ENCODE assay signal across 16 mouse cellular contexts in the genomic region with DNA sequence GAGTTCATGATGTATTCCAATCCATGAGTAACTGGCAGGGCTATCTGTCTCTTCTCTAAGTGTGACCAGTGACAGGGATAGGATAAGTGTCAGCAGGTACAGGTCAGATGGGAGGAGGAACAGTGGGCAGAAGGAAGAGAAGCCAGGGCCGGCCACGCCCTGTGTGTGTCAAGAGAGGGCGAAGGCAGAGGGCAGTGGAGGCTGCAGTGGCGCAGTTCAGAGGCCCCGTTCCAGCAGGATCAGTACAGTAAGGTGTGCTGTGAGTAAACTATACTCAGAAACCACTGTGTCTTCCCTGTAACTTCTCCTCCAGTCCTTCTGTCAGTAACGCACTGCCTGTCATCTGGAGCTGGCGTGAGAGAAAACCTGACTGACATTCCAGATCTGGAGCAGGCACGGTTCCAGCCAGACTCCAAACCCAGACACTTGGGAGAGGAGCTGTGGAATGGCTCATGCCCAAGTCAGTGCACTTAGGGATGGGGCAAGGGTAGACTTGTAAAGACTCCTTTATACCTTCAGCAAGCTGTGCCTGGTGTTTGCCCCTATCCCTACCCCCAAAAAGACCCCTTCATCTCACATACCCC. TPM values are rescaled to one million over a fixed set of nuclear protein-coding genes. Genes with fewer than 3 reads are reported as not detected.
A peak's percentile ranks its signal among the peaks of the same experiment; 100 is the strongest.
DNase-seq lines count a peak whose midpoint lies in the region; ATAC-seq lines count a peak whose summit lies in the region.
"Had no signal": no experiment of that assay in that cellular context is flagged by ENCODE, and none has a peak within 500 bp of the region (broad histone marks: within the 10 kb centered on the region; RNA-seq: fewer than 3 reads in every experiment).

No protein-coding gene starts in this region.

- no peak for ATAC-seq in embryonic facial prominence, embryonic 12.5 days (ENCODE audit: insufficient number of reproducible peaks, insufficient read depth, low FRiP score, low TSS enrichment)
- ATAC-seq in limb, embryonic 13.5 days (ENCODE audit: low FRiP score, low read depth), result no peak
- peak; percentile 57 for ATAC-seq in heart, embryonic 15.5 days (replicated peaks; ENCODE audit: insufficient number of reproducible peaks, insufficient read depth, low FRiP score, low read depth)
- ATAC-seq in stomach, embryonic 14.5 days (ENCODE audit: insufficient number of reproducible peaks, insufficient read depth, low FRiP score, low read depth), result peak; percentile 31; the same call in 1 of the 2 replicates
- no peak for ATAC-seq in liver, embryonic 12.5 days
- ATAC-seq in activated CD4-positive, CD25-positive, alpha-beta regulatory T cell, adult 4 months, result no peak
- ATAC-seq: lung, postnatal 0 days had no signal

- H3K27ac ChIP-seq in embryonic facial prominence, embryonic 12.5 days, result no peak overlapping the region
- H3K27ac ChIP-seq in embryonic facial prominence, embryonic 10.5 days (replicated peaks), result no peak overlapping the region
- H3K27ac ChIP-seq in limb, embryonic 13.5 days, result no peak overlapping the region; the same call in 1 of the 2 replicates
- no peak overlapping the region for H3K27ac ChIP-seq in limb, embryonic 10.5 days
- peak overlapping the region; percentile 81 for H3K27ac ChIP-seq in heart, embryonic 15.5 days
- H3K27ac ChIP-seq in stomach, embryonic 14.5 days (ENCODE audit: low read length), result no peak overlapping the region
- H3K27ac ChIP-seq in liver, embryonic 12.5 days, result no peak overlapping the region
- H3K27ac ChIP-seq: embryonic facial prominence, embryonic 13.5 days; left cerebral cortex, adult 2 months; midbrain, embryonic 10.5 days had no signal

- 80% methylated on average over 8 of the region's 8 CpGs for WGBS in embryonic facial prominence, embryonic 12.5 days
- 85% methylated on average over 8 of the region's 8 CpGs for WGBS in embryonic facial prominence, embryonic 10.5 days
- 77% methylated on average over 8 of the region's 8 CpGs for WGBS in limb, embryonic 13.5 days
- WGBS in limb, embryonic 10.5 days, result 85% methylated on average over 8 of the region's 8 CpGs
- 34% methylated on average over 8 of the region's 8 CpGs for WGBS in heart, embryonic 15.5 days
- WGBS in stomach, embryonic 14.5 days, result 62% methylated on average over 8 of the region's 8 CpGs
- WGBS in liver, embryonic 12.5 days (ENCODE audit: insufficient replicate concordance), result 76% methylated on average over 8 of the region's 8 CpGs

- no peak for DNase-seq in embryonic facial prominence, embryonic 10.5 days (ENCODE audit: low spot score)
- no peak for DNase-seq in limb, embryonic 10.5 days (ENCODE audit: low spot score)
- DNase-seq: adrenal gland, postnatal 25 days; cerebellum, postnatal 36 days; liver had no signal

- H3K36me3 ChIP-seq in embryonic facial prominence, embryonic 12.5 days, result 0 out of 2 replicates have a peak, but pooled peaks cover 5% of the 10 kb centered on the region
- H3K36me3 ChIP-seq in embryonic facial prominence, embryonic 10.5 days (replicated peaks), result peaks cover 50% of the 10 kb centered on the region
- H3K36me3 ChIP-seq in limb, embryonic 13.5 days, result peaks cover 48% of the 10 kb centered on the region
- H3K36me3 ChIP-seq in limb, embryonic 10.5 days, result peaks cover 35% of the 10 kb centered on the region
- H3K36me3 ChIP-seq in heart, embryonic 15.5 days, result peaks cover 6% of the 10 kb centered on the region; the same call in 1 of the 2 replicates
- peaks cover 8% of the 10 kb centered on the region; the same call in 1 of the 2 replicates for H3K36me3 ChIP-seq in stomach, embryonic 14.5 days (ENCODE audit: control insufficient read depth, insufficient read depth, low read length)
- peaks cover 73% of the 10 kb centered on the region for H3K36me3 ChIP-seq in liver, embryonic 12.5 days

- H3K9me3 ChIP-seq in embryonic facial prominence, embryonic 12.5 days, result no peaks in the 10 kb centered on the region
- H3K9me3 ChIP-seq in embryonic facial prominence, embryonic 10.5 days, result no peaks in the 10 kb centered on the region
- no peaks in the 10 kb centered on the region for H3K9me3 ChIP-seq in limb, embryonic 13.5 days
- no peaks in the 10 kb centered on the region for H3K9me3 ChIP-seq in limb, embryonic 10.5 days (replicated peaks)
- H3K9me3 ChIP-seq in heart, embryonic 15.5 days (replicated peaks), result no peaks in the 10 kb centered on the region
- H3K9me3 ChIP-seq in stomach, embryonic 14.5 days (ENCODE audit: control insufficient read depth, low read depth, low read length), result no peaks in the 10 kb centered on the region
- no peaks in the 10 kb centered on the region for H3K9me3 ChIP-seq in liver, embryonic 12.5 days (replicated peaks)
- H3K9me3 ChIP-seq: embryonic facial prominence, embryonic 13.5 days had no signal

- peaks cover 6% of the 10 kb centered on the region for H3K4me1 ChIP-seq in embryonic facial prominence, embryonic 12.5 days
- H3K4me1 ChIP-seq in embryonic facial prominence, embryonic 10.5 days, result peaks cover 14% of the 10 kb centered on the region
- peaks cover 15% of the 10 kb centered on the region for H3K4me1 ChIP-seq in limb, embryonic 13.5 days
- H3K4me1 ChIP-seq in limb, embryonic 10.5 days, result peaks cover 14% of the 10 kb centered on the region
- peaks cover 42% of the 10 kb centered on the region for H3K4me1 ChIP-seq in heart, embryonic 15.5 days (replicated peaks)
- no peaks in the 10 kb centered on the region for H3K4me1 ChIP-seq in stomach, embryonic 14.5 days (ENCODE audit: control insufficient read depth, insufficient read depth, low read length)
- peaks cover 12% of the 10 kb centered on the region for H3K4me1 ChIP-seq in liver, embryonic 12.5 days

- no peak overlapping the region for H3K4me3 ChIP-seq in embryonic facial prominence, embryonic 12.5 days
- H3K4me3 ChIP-seq in embryonic facial prominence, embryonic 10.5 days, result no peak overlapping the region
- H3K4me3 ChIP-seq in limb, embryonic 13.5 days, result no peak overlapping the region
- H3K4me3 ChIP-seq in limb, embryonic 10.5 days, result no peak overlapping the region
- H3K4me3 ChIP-seq in heart, embryonic 15.5 days, result no peak overlapping the region
- no peak overlapping the region for H3K4me3 ChIP-seq in stomach, embryonic 14.5 days (ENCODE audit: low read depth, low read length)
- no peak overlapping the region for H3K4me3 ChIP-seq in liver, embryonic 12.5 days
- H3K4me3 ChIP-seq: embryonic facial prominence, embryonic 13.5 days; left cerebral cortex, adult 2 months; midbrain, embryonic 10.5 days; myocyte had no signal

- H3K4me2 ChIP-seq in embryonic facial prominence, embryonic 12.5 days (replicated peaks), result no peak overlapping the region
- H3K4me2 ChIP-seq in limb, embryonic 13.5 days (replicated peaks), result no peak overlapping the region
- peak overlapping the region; percentile 42 for H3K4me2 ChIP-seq in heart, embryonic 15.5 days
- H3K4me2 ChIP-seq in stomach, embryonic 14.5 days (replicated peaks; ENCODE audit: low read depth, low read length), result no peak overlapping the region
- no peak overlapping the region for H3K4me2 ChIP-seq in liver, embryonic 12.5 days
- H3K4me2 ChIP-seq: embryonic facial prominence, embryonic 13.5 days had no signal

- 0 out of 2 replicates have a peak overlapping the region, but pooled peaks have one; percentile 27 for H3K9ac ChIP-seq in embryonic facial prominence, embryonic 12.5 days
- H3K9ac ChIP-seq in limb, embryonic 13.5 days, result 0 out of 2 replicates have a peak overlapping the region, but pooled peaks have one; percentile 4
- H3K9ac ChIP-seq in heart, embryonic 15.5 days, result peak overlapping the region; percentile 26; the same call in 1 of the 2 replicates
- no peak overlapping the region for H3K9ac ChIP-seq in stomach, embryonic 14.5 days (replicated peaks; ENCODE audit: low read depth, low read length)
- H3K9ac ChIP-seq in liver, embryonic 12.5 days, result no peak overlapping the region
- H3K9ac ChIP-seq: embryonic facial prominence, embryonic 13.5 days had no signal

- H3K27me3 ChIP-seq in embryonic facial prominence, embryonic 12.5 days, result no peaks in the 10 kb centered on the region
- H3K27me3 ChIP-seq in embryonic facial prominence, embryonic 10.5 days (replicated peaks; ENCODE audit: low read depth, poor library complexity, severe bottlenecking), result no peaks in the 10 kb centered on the region
- H3K27me3 ChIP-seq in limb, embryonic 13.5 days, result no peaks in the 10 kb centered on the region
- H3K27me3 ChIP-seq in limb, embryonic 10.5 days (ENCODE audit: low read depth, poor library complexity, severe bottlenecking), result no peaks in the 10 kb centered on the region
- H3K27me3 ChIP-seq in heart, embryonic 15.5 days, result no peaks in the 10 kb centered on the region
- H3K27me3 ChIP-seq in stomach, embryonic 14.5 days (ENCODE audit: control insufficient read depth, insufficient read depth, low read length), result no peaks in the 10 kb centered on the region
- H3K27me3 ChIP-seq in liver, embryonic 12.5 days (replicated peaks), result no peaks in the 10 kb centered on the region
- H3K27me3 ChIP-seq: embryonic facial prominence, embryonic 13.5 days had no signal

RNA-seq across cellular contexts. Expression of gene Higd2a, which starts 6.2 kb away (rescaled TPM):
- polyA plus RNA-seq in embryonic facial prominence, embryonic 12.5 days (2016; fragmentation: Nextera tagmentation; extraction: Ambion mirVana), result 170 and 175 TPM in 2 replicates
- 144 and 154 TPM in 2 replicates for polyA plus RNA-seq in embryonic facial prominence, embryonic 10.5 days (2016; fragmentation: Nextera tagmentation; extraction: Ambion mirVana)
- 165 and 168 TPM in 2 replicates for polyA plus RNA-seq in limb, embryonic 13.5 days (2015; fragmentation: Nextera tagmentation; extraction: Ambion mirVana)
- polyA plus RNA-seq in limb, embryonic 10.5 days (2016; fragmentation: Nextera tagmentation; extraction: Ambion mirVana), result 143 and 148 TPM in 2 replicates
- polyA plus RNA-seq in heart, embryonic 15.5 days (2015; fragmentation: Nextera tagmentation; extraction: Ambion mirVana), result 246 and 315 TPM in 2 replicates
- polyA plus RNA-seq in stomach, embryonic 14.5 days (2014; fragmentation: Nextera tagmentation; extraction: Ambion mirVana), result 205 and 233 TPM in 2 replicates
- 127 and 135 TPM in 2 replicates for polyA plus RNA-seq in liver, embryonic 12.5 days (2016; fragmentation: Nextera tagmentation; extraction: Ambion mirVana)
- 100 to 1,000 TPM; 130 to 146 TPM for polyA plus RNA-seq in activated CD4-positive, CD25-positive, alpha-beta regulatory T cell, adult 4 months (2017; shearing (Covaris generic))

RNA-seq across cellular contexts. Expression of gene Nop16, which starts 6.3 kb away (rescaled TPM):
- polyA plus RNA-seq in embryonic facial prominence, embryonic 12.5 days (2016; fragmentation: Nextera tagmentation; extraction: Ambion mirVana), result 84.7 and 85.7 TPM in 2 replicates
- 112 and 117 TPM in 2 replicates for polyA plus RNA-seq in embryonic facial prominence, embryonic 10.5 days (2016; fragmentation: Nextera tagmentation; extraction: Ambion mirVana)
- 91.5 and 91.9 TPM in 2 replicates for polyA plus RNA-seq in limb, embryonic 13.5 days (2015; fragmentation: Nextera tagmentation; extraction: Ambion mirVana)
- 112 and 143 TPM in 2 replicates for polyA plus RNA-seq in limb, embryonic 10.5 days (2016; fragmentation: Nextera tagmentation; extraction: Ambion mirVana)
- polyA plus RNA-seq in heart, embryonic 15.5 days (2015; fragmentation: Nextera tagmentation; extraction: Ambion mirVana), result 45.5 and 52.0 TPM in 2 replicates
- 76.2 and 87.5 TPM in 2 replicates for polyA plus RNA-seq in stomach, embryonic 14.5 days (2014; fragmentation: Nextera tagmentation; extraction: Ambion mirVana)
- polyA plus RNA-seq in liver, embryonic 12.5 days (2016; fragmentation: Nextera tagmentation; extraction: Ambion mirVana), result 82.4 and 85.5 TPM in 2 replicates
- polyA plus RNA-seq in activated CD4-positive, CD25-positive, alpha-beta regulatory T cell, adult 4 months (2017; shearing (Covaris generic)), result 10 to 100 TPM; 64.0 to 66.2 TPM

RNA-seq across cellular contexts. Expression of gene Cltb, which starts 14.9 kb away (rescaled TPM):
- 27.5 and 28.0 TPM in 2 replicates for polyA plus RNA-seq in embryonic facial prominence, embryonic 12.5 days (2016; fragmentation: Nextera tagmentation; extraction: Ambion mirVana)
- polyA plus RNA-seq in embryonic facial prominence, embryonic 10.5 days (2016; fragmentation: Nextera tagmentation; extraction: Ambion mirVana), result 14.2 and 16.9 TPM in 2 replicates
- polyA plus RNA-seq in limb, embryonic 13.5 days (2015; fragmentation: Nextera tagmentation; extraction: Ambion mirVana), result 30.3 and 31.2 TPM in 2 replicates
- 8.5 and 12.3 TPM in 2 replicates for polyA plus RNA-seq in limb, embryonic 10.5 days (2016; fragmentation: Nextera tagmentation; extraction: Ambion mirVana)
- polyA plus RNA-seq in heart, embryonic 15.5 days (2015; fragmentation: Nextera tagmentation; extraction: Ambion mirVana), result 47.1 and 55.7 TPM in 2 replicates
- 40.3 and 45.6 TPM in 2 replicates for polyA plus RNA-seq in stomach, embryonic 14.5 days (2014; fragmentation: Nextera tagmentation; extraction: Ambion mirVana)
- polyA plus RNA-seq in liver, embryonic 12.5 days (2016; fragmentation: Nextera tagmentation; extraction: Ambion mirVana), result 51.2 and 52.6 TPM in 2 replicates
- polyA plus RNA-seq in activated CD4-positive, CD25-positive, alpha-beta regulatory T cell, adult 4 months (2017; shearing (Covaris generic)), result 10 to 100 TPM; 11.7 TPM

RNA-seq across cellular contexts. Expression of gene Arl10, which starts 21.4 kb away (rescaled TPM):
- 35.9 and 36.8 TPM in 2 replicates for polyA plus RNA-seq in embryonic facial prominence, embryonic 12.5 days (2016; fragmentation: Nextera tagmentation; extraction: Ambion mirVana)
- 28.8 and 29.6 TPM in 2 replicates for polyA plus RNA-seq in embryonic facial prominence, embryonic 10.5 days (2016; fragmentation: Nextera tagmentation; extraction: Ambion mirVana)
- 33.6 and 39.5 TPM in 2 replicates for polyA plus RNA-seq in limb, embryonic 13.5 days (2015; fragmentation: Nextera tagmentation; extraction: Ambion mirVana)
- 28.8 and 31.5 TPM in 2 replicates for polyA plus RNA-seq in limb, embryonic 10.5 days (2016; fragmentation: Nextera tagmentation; extraction: Ambion mirVana)
- polyA plus RNA-seq in heart, embryonic 15.5 days (2015; fragmentation: Nextera tagmentation; extraction: Ambion mirVana), result 16.4 and 21.1 TPM in 2 replicates
- 25.8 and 28.9 TPM in 2 replicates for polyA plus RNA-seq in stomach, embryonic 14.5 days (2014; fragmentation: Nextera tagmentation; extraction: Ambion mirVana)
- polyA plus RNA-seq in liver, embryonic 12.5 days (2016; fragmentation: Nextera tagmentation; extraction: Ambion mirVana), result 10.7 and 10.9 TPM in 2 replicates
- 1 to 10 TPM; 2.7 to 6.6 TPM for polyA plus RNA-seq in activated CD4-positive, CD25-positive, alpha-beta regulatory T cell, adult 4 months (2017; shearing (Covaris generic))

RNA-seq across cellular contexts. Expression of gene Faf2, which starts 25.4 kb away (rescaled TPM):
- 86.6 and 92.4 TPM in 2 replicates for polyA plus RNA-seq in embryonic facial prominence, embryonic 12.5 days (2016; fragmentation: Nextera tagmentation; extraction: Ambion mirVana)
- 83.4 and 86.7 TPM in 2 replicates for polyA plus RNA-seq in embryonic facial prominence, embryonic 10.5 days (2016; fragmentation: Nextera tagmentation; extraction: Ambion mirVana)
- 85.8 and 90.0 TPM in 2 replicates for polyA plus RNA-seq in limb, embryonic 13.5 days (2015; fragmentation: Nextera tagmentation; extraction: Ambion mirVana)
- 75.7 and 87.7 TPM in 2 replicates for polyA plus RNA-seq in limb, embryonic 10.5 days (2016; fragmentation: Nextera tagmentation; extraction: Ambion mirVana)
- 38.3 and 48.9 TPM in 2 replicates for polyA plus RNA-seq in heart, embryonic 15.5 days (2015; fragmentation: Nextera tagmentation; extraction: Ambion mirVana)
- polyA plus RNA-seq in stomach, embryonic 14.5 days (2014; fragmentation: Nextera tagmentation; extraction: Ambion mirVana), result 120 and 131 TPM in 2 replicates
- 35.3 and 39.9 TPM in 2 replicates for polyA plus RNA-seq in liver, embryonic 12.5 days (2016; fragmentation: Nextera tagmentation; extraction: Ambion mirVana)
- 10 to 100 TPM; 80.6 to 89.1 TPM for polyA plus RNA-seq in activated CD4-positive, CD25-positive, alpha-beta regulatory T cell, adult 4 months (2017; shearing (Covaris generic))

Comparison
In these comparisons a context has a peak if more than half of its experiments do, and no peak if none do; other contexts are left out.
1. ATAC-seq: peak in heart, embryonic 15.5 days (single experiment) and stomach, embryonic 14.5 days (single experiment); none in embryonic facial prominence, embryonic 12.5 days (single experiment), limb, embryonic 13.5 days (single experiment), liver, embryonic 12.5 days (single experiment) and activated CD4-positive, CD25-positive, alpha-beta regulatory T cell, adult 4 months (single experiment).
2. H3K9ac ChIP-seq: peak in embryonic facial prominence, embryonic 12.5 days (single experiment), limb, embryonic 13.5 days (single experiment) and heart, embryonic 15.5 days (single experiment); none in stomach, embryonic 14.5 days (single experiment) and liver, embryonic 12.5 days (single experiment).